Mouse (Mus musculus) liver, adult 2 months (tissue): ENCODE data around the gene Atp8b2.

Experiments used
- CTCF ChIP-seq: fragments of 200-500 bp; IDR thresholded peaks from 2 replicates; pipeline ENCODE4 v1.5.1; 2011; ENCODE audit warnings: low read depth, low read length, control low read depth
- POLR2A ChIP-seq: fragments of 200-500 bp; IDR thresholded peaks from 2 replicates; pipeline ENCODE4 v1.6.1; 2011; ENCODE audit warnings: low read length, control low read depth; ENCODE audit not compliant: insufficient read depth; ENCODE audit errors: extremely low read depth

- TF ChIP-seq CTCF (no peak), POLR2A (no peak)
Measured at GRCm38 (mm10) chr3:89916622-89917021, 46.7 kb downstream of the Atp8b2 start.
